Mouse (Mus musculus): Measurements from ENCODE around the gene Muc13.

The Muc13 gene

GRCm38 (mm10) chr16:33793846-33794791 lies at the start of gene Muc13:
TSS of gene Muc13 (plus strand) at chr16:33794037.
- no peak for DNase-seq (ENCODE audit: extremely low spot score, low read depth, low spot score)

GRCm38 (mm10) chr16:33744622-33745419 lies 49.0 kb upstream of the Muc13 start:
- DNase-seq (ENCODE audit: extremely low spot score, low read depth, low spot score), result no peak

GRCm38 (mm10) chr16:33745457-33745856 lies 48.4 kb upstream of the Muc13 start:
- no peak for DNase-seq (ENCODE audit: extremely low spot score, low read depth, low spot score)

GRCm38 (mm10) chr16:33746074-33746676 lies 47.7 kb upstream of the Muc13 start:
- DNase-seq (ENCODE audit: extremely low spot score, low read depth, low spot score), result no peak

- no peak for DNase-seq (ENCODE audit: extremely low spot score, low read depth, low spot score)
These were observed 46.4 kb upstream of the Muc13 start for GRCm38 (mm10) chr16:33747346-33747954.

GRCm38 (mm10) chr16:33747994-33748393 lies 45.8 kb upstream of the Muc13 start:
- DNase-seq (ENCODE audit: extremely low spot score, low read depth, low spot score), result no peak

- no peak for DNase-seq (ENCODE audit: extremely low spot score, low read depth, low spot score)
These were observed 42.7 kb upstream of the Muc13 start for GRCm38 (mm10) chr16:33751152-33751551.

- no peak for DNase-seq (ENCODE audit: extremely low spot score, low read depth, low spot score)
These were observed 42.2 kb upstream of the Muc13 start for GRCm38 (mm10) chr16:33751590-33751989.

GRCm38 (mm10) chr16:33752904-33753578 lies 40.8 kb upstream of the Muc13 start:
- no peak for DNase-seq (ENCODE audit: extremely low spot score, low read depth, low spot score)

GRCm38 (mm10) chr16:33755293-33755692 lies 38.5 kb upstream of the Muc13 start:
- DNase-seq (ENCODE audit: extremely low spot score, low read depth, low spot score), result no peak

- DNase-seq (ENCODE audit: extremely low spot score, low read depth, low spot score), result no peak
These were observed 37.9 kb upstream of the Muc13 start for GRCm38 (mm10) chr16:33755961-33756360.

- DNase-seq (ENCODE audit: extremely low spot score, low read depth, low spot score), result no peak
These were observed 37.4 kb upstream of the Muc13 start for GRCm38 (mm10) chr16:33756396-33756795.

- no peak for DNase-seq (ENCODE audit: extremely low spot score, low read depth, low spot score)
These were observed 34.6 kb upstream of the Muc13 start for GRCm38 (mm10) chr16:33759207-33759606.

GRCm38 (mm10) chr16:33760542-33760941 lies 33.3 kb upstream of the Muc13 start:
- no peak for DNase-seq (ENCODE audit: extremely low spot score, low read depth, low spot score)

- DNase-seq (ENCODE audit: extremely low spot score, low read depth, low spot score), result no peak
These were observed 32.8 kb upstream of the Muc13 start for GRCm38 (mm10) chr16:33760996-33761395.

GRCm38 (mm10) chr16:33764501-33765193 lies 29.2 kb upstream of the Muc13 start:
- no peak for DNase-seq (ENCODE audit: extremely low spot score, low read depth, low spot score)

GRCm38 (mm10) chr16:33765477-33765876 lies 28.4 kb upstream of the Muc13 start:
- DNase-seq (ENCODE audit: extremely low spot score, low read depth, low spot score), result no peak

- no peak for DNase-seq (ENCODE audit: extremely low spot score, low read depth, low spot score)
These were observed 27.5 kb upstream of the Muc13 start for GRCm38 (mm10) chr16:33766309-33766708.

- DNase-seq (ENCODE audit: extremely low spot score, low read depth, low spot score), result no peak
These were observed 27.1 kb upstream of the Muc13 start for GRCm38 (mm10) chr16:33766757-33767156.
